Mouse (Mus musculus) bone marrow macrophage, adult 2 months (primary cell): ENCODE data around the gene Ibtk. TPM values are rescaled to one million over a fixed set of nuclear protein-coding genes. Genes with fewer than 3 reads are reported as not detected.

ENCODE experiments used
- H3K27ac ChIP-seq: 2 replicates; pipeline ENCODE4 v1.5.1; 2012; ENCODE audit warnings: low read depth, low read length; ENCODE audit not compliant: insufficient read depth
- H3K4me1 ChIP-seq: 2 replicates; pipeline ENCODE4 v1.6.1; 2012; ENCODE audit warnings: low read length; ENCODE audit not compliant: control insufficient read depth, insufficient read depth
- H3K4me3 ChIP-seq: 2 replicates; pipeline ENCODE4 v1.5.1; 2012; ENCODE audit warnings: mild to moderate bottlenecking, low read length, moderate library complexity; ENCODE audit not compliant: insufficient read depth
- CTCF ChIP-seq: IDR thresholded peaks from 2 replicates; pipeline ENCODE4 v1.5.1; 2012; ENCODE audit warnings: low read depth, mild to moderate bottlenecking, low read length, moderate library complexity
- POLR2A ChIP-seq: IDR thresholded peaks from 2 replicates; pipeline ENCODE4 v1.6.1; 2012; ENCODE audit warnings: mild to moderate bottlenecking, low read depth, low read length, borderline replicate concordance
- polyA plus RNA-seq: library from polyadenylated mRNA; stranded (reverse); fragments of >200 nt; gene quantifications from 2 replicates; pipeline ENCODE4 v1.2.4, GENCODE M21; 2012; ENCODE audit not compliant: missing spikeins, insufficient read depth, insufficient read length

Gene Ibtk
- polyA plus RNA-seq, 1 experiment: 8.5 TPM

DNA sequence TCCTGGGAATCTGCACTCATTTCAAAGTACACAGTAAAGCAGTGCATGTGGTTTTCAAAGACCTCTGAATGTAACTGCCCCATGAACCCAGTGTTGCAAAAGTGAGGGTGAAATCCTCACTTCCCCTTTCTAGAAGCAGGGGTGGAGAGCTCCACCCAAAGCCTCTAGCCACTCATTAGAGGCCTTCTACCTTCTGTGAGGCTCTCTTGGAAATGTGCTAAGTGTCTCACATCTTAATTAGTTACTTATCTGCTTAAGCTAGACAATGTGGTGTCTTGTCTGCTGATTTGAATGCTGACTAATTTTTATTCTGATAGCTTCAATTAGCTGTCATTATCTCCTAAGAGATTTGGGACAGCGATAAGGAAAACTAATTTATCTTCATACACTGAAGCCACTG is 13.3 kb upstream of the Ibtk start:
- Histone ChIP-seq H3K4me3 (no peak overlapping the region), H3K4me1 (peaks cover 5% of the 10 kb centered on the region), H3K27ac (peak overlapping the region; percentile 53)
- TF ChIP-seq CTCF (no peak), POLR2A (no peak)

DNA sequence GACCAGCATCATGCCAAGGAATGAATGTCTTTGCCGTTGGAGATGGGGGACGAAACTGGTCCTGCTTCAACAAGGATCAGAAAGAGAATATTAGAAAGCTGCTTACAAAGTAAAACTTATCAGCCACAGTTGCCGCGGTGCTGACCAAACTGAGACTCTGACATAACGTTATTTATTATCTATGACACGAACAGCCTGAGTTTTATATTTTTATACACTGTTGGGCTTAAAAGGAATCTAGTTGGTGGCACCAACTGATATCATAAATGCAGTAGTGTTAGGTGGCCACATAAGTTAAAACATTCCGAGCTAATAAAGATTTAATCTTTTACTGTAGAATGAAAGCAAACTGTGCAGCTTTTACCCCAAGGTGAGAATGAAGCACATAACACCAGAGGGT is 1.7 kb upstream of the Ibtk start:
- Histone ChIP-seq H3K4me1 (peaks cover 5% of the 10 kb centered on the region), H3K27ac (no peak overlapping the region), H3K4me3 (no peak overlapping the region)
- TF ChIP-seq POLR2A (no peak), CTCF (no peak)

DNA sequence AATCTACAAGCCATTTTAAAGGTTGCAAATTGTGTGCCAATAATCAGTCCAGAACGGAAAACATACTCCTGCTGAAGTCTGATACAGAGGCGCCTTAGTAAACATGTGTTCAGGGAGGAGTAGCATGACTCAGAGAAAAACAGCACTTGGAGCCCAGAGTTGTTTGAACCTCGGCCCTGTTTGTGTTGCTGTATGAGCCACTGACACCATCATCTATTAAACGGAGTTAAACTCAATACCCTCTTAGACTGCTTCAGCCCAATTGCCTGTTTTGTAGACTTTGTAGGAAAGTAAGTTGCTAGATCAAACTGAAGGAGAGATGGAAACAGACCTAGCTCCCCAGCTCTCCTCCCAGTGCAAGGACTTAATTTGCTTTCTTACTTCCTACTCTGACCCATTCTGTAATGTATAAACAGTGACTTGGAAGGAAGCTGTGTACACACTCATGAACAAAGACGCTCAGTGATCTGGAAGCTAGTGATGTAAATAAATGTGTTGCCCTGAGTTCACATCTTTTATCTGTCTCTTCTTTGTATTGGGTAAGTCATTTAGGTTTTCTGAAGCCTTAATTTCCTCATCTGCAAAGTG is 882 bp upstream of the Ibtk start:
- Histone ChIP-seq H3K27ac (peak overlapping the region; percentile 65), H3K4me1 (peaks cover 5% of the 10 kb centered on the region), H3K4me3 (peak overlapping the region; percentile 80)
- TF ChIP-seq POLR2A (no peak), CTCF (no peak)

DNA sequence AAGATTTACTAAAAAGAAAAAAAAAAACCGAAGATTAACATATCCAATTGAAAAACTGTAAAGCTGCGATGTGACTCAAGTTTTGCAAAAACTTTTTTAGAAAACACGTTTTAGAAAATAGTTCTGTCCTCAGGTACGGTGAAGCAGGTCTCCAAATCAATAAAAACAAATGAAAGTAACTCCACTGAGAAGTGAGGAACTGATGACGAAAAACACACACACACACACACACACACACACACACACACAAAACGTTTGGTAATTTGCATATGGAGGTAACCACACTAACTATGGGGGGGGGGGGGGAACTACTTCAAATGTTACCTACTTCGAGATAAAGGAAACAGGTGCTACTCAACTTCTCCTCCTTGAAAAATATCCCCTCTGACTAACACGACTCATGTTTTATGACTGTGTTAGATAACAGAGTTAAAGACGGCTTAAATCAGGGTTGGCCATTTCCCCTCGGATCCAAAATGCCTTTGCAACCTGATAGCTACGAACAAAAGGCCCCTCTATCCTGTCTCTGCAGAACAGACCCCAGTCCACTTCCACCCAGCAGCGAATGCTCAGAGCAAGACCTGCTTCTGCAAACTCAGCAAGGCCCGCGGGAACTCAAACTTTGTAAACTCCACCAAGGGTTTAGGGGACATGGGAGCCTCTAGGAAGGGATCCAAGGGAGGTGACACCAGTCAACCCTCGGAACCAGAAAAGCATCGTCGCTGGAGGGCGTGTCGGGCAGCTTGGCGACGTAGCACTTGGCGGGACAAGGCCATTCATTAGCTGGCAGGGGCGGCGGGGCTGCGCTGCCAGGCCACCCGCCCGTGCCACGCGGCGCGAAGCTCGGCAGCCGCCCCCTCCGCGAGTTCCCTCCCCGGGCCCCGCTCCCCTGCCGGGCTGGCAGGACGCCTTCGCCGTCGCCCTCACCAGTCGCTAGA is 661 bp downstream of the Ibtk start:
- H3K4me3 ChIP-seq: peak overlapping the region; percentile 80
- peak overlapping the region; percentile 73 for H3K27ac ChIP-seq
- TF ChIP-seq CTCF: no peak
- TF ChIP-seq POLR2A: no peak
- peaks cover 5% of the 10 kb centered on the region for H3K4me1 ChIP-seq

DNA sequence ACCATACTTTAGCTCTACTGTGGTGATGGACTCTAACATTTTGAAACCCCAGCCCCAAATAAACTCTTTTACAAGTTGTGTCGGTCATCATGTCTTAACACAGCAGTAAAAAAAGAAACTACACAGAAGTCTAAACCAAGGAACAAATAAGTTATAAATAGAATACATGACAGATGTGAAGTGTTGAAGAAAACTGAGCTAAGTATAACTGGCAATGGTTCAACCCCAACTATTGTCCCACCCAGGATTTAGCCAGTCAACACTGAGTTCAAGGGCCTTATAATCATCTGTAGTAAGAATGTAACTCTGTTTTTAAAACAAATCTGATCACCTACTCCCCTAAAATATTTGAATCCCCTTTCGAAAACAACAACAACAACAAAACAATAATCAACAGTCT is 3.6 kb downstream of the Ibtk start:
- no peak overlapping the region for H3K27ac ChIP-seq
- TF ChIP-seq CTCF (no peak), POLR2A (no peak)
- peaks cover 3% of the 10 kb centered on the region for H3K4me1 ChIP-seq
- no peak overlapping the region for H3K4me3 ChIP-seq

DNA sequence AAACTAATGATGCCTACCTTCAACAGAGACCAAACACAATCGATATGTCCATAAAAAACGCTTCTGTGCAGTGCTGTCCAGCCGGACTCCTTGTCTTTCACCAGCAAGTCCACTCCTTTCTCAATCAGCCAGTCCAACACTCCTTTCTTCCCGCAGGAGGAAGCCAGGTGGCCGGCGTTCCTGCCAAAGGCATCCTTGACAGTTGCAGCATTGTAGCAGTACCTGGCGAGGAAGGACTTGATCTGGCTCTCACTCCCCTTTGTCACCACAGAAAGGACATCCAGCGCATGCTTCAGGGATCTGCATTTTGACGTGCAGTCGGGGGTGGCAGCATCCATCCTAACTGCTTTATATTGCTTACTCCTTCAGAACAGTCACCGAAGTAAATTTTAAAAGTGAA is 5.8 kb downstream of the Ibtk start:
- Histone ChIP-seq H3K4me1 (no peaks in the 10 kb centered on the region), H3K27ac (no peak overlapping the region), H3K4me3 (no peak overlapping the region)
- TF ChIP-seq POLR2A: no peak
- no peak for TF ChIP-seq CTCF

DNA sequence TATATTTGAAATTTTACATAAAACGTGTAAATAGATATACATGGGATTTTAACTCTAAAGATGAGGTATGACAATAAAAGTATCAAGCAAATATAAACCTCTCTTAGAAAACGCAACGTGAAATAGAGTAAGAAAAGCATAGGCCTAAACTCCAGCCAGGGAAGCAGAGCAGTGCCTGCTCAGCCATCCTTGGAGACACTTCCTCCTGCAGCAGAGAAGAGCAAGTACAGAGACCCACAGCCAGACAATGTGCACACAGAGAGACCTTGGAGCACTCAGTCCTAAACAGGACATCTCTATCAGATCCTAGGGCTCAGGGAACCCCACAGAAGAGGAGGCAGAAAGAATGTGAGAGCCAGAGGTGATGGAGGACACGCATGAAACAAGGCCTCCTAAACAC is 7.0 kb downstream of the Ibtk start:
- TF ChIP-seq POLR2A: no peak
- no peak for TF ChIP-seq CTCF
- H3K27ac ChIP-seq: no peak overlapping the region
- no peaks in the 10 kb centered on the region for H3K4me1 ChIP-seq
- H3K4me3 ChIP-seq: no peak overlapping the region

DNA sequence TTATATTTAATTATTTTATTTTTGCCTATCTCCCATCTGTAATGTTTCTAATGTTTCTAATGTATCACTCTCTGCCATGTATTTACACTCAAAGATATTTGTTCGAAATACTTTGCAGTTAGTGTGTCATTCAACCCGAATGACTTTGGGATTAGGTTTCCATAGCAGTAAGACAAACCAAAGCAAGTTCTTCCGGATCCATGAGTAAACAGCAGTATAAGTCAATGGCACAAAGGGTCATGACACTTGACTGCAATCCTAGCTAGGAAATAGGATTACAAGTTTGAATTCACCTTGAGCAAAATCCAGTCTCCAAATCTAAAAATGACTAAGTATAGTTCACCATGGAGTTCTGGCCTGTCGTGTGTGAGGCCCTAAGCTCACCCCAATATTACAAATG is 9.9 kb downstream of the Ibtk start:
- Histone ChIP-seq H3K27ac (no peak overlapping the region), H3K4me1 (no peaks in the 10 kb centered on the region), H3K4me3 (no peak overlapping the region)
- TF ChIP-seq POLR2A (no peak), CTCF (no peak)

DNA sequence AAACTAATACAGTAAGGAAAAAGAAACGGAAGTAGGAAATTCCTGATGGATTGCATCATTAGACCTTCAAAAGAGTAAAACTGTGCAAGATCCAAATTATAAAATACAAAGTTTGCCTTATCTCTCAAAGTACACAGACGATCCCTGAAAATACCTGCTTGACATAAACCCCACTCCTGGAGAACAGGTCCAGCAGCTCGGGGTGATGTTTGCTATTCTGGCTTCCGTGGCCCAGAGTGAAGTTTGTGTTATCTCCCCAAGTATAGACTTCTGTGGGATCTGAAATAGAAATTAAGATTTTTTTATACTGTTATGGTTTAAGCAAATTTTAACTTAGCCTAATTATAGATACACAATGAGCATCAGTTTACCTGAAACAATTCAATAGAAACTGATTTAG is 14.3 kb downstream of the Ibtk start:
- Histone ChIP-seq H3K4me3 (no peak overlapping the region), H3K27ac (no peak overlapping the region), H3K4me1 (no peaks in the 10 kb centered on the region)
- no peak for TF ChIP-seq POLR2A
- TF ChIP-seq CTCF: no peak

DNA sequence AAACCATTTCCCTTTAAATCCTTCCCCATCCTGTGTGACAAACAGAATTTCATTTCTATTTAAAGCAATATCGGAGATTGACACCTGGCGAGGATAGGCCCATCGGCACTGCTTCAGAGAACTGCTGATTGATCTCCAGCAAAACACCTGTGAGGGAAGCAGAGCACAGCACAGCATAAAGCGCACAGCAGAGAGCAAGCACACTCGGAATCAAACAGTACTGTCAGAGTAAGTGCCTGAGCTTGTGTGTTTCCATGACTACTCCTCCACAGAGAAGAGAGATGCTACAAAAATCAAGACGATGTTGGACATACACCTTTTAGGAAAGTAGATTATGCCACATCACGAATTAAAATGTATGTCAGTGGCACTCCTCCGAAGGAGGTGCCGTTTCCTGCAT is 25.1 kb downstream of the Ibtk start:
- Histone ChIP-seq H3K27ac (no peak overlapping the region), H3K4me3 (no peak overlapping the region), H3K4me1 (no peaks in the 10 kb centered on the region)
- TF ChIP-seq CTCF (no peak), POLR2A (no peak)
